In genomic region chr2:131134826-131135400, GRCm38 (mm10) we compare ENCODE assay signal across 10 mouse cellular contexts. TPM values are rescaled to one million over a fixed set of nuclear protein-coding genes. Genes with fewer than 3 reads are reported as not detected.
DNase-seq lines count a peak whose midpoint lies in the region; ATAC-seq lines count a peak whose summit lies in the region.
"Had no signal": no experiment of that assay in that cellular context is flagged by ENCODE, and none has a peak within 500 bp of the region (broad histone marks: within the 10 kb centered on the region; RNA-seq: fewer than 3 reads in every experiment).

No protein-coding gene starts in this region.

- H3K27me3 ChIP-seq in kidney, embryonic 15.5 days = no peaks in the 10 kb centered on the region
- H3K27me3 ChIP-seq: midbrain, embryonic 13.5 days had no signal

- H3K9me3 ChIP-seq in kidney, embryonic 15.5 days (replicated peaks) = no peaks in the 10 kb centered on the region
- H3K9me3 ChIP-seq: G1E; midbrain, embryonic 13.5 days had no signal

- H3K27ac ChIP-seq in kidney, embryonic 15.5 days = peak overlapping the region; percentile 70
- H3K27ac ChIP-seq: midbrain, embryonic 13.5 days had no signal

- peaks cover 60% of the 10 kb centered on the region for H3K36me3 ChIP-seq in kidney, embryonic 15.5 days
- H3K36me3 ChIP-seq: midbrain, embryonic 13.5 days had no signal

- peaks cover 30% of the 10 kb centered on the region for H3K4me1 ChIP-seq in kidney, embryonic 15.5 days
- H3K4me1 ChIP-seq: midbrain, embryonic 13.5 days had no signal

- no peak overlapping the region for H3K9ac ChIP-seq in kidney, embryonic 15.5 days

- no peak overlapping the region for H3K4me2 ChIP-seq in kidney, embryonic 15.5 days
- H3K4me2 ChIP-seq: midbrain, embryonic 13.5 days had no signal

- WGBS in kidney, embryonic 15.5 days = 82% methylated on average over 8 of the region's 8 CpGs

- no peak overlapping the region for H3K4me3 ChIP-seq in kidney, embryonic 15.5 days (replicated peaks)
- H3K4me3 ChIP-seq: midbrain, embryonic 13.5 days had no signal

- DNase-seq in kidney, adult 11 months = no peak
- DNase-seq in testis, postnatal 14 days (ENCODE audit: low spot score) = peak; percentile 2
- no peak for DNase-seq in testis, postnatal 10 days (ENCODE audit: low spot score)
- peak; percentile 12 for DNase-seq in heart, postnatal 4 days
- DNase-seq in urinary bladder, postnatal 4 days (ENCODE audit: low spot score in 2 of 2) = peak; percentile 12 to 56
- DNase-seq in thymus, postnatal 0 days (ENCODE audit: low spot score) = no peak

- ATAC-seq in kidney, embryonic 15.5 days (replicated peaks; ENCODE audit: low FRiP score) = no peak
- ATAC-seq: midbrain, embryonic 13.5 days had no signal

RNA-seq across cellular contexts. Expression of gene Gm11037, which starts 1.6 kb away (rescaled TPM):
- not detected in 2 replicates for polyA plus RNA-seq in kidney, embryonic 15.5 days (2015; fragmentation: Nextera tagmentation; extraction: Ambion mirVana)
- total RNA-seq in heart, postnatal 4 days (2021) = not detected
- polyA plus RNA-seq in thymus, postnatal 0 days (2015; fragmentation: Nextera tagmentation; extraction: Ambion mirVana) = not detected in 2 replicates
- total RNA-seq: G1E had no signal
- polyA plus RNA-seq: brain, embryonic 14.5 days; G1E; midbrain, embryonic 13.5 days had no signal

RNA-seq across cellular contexts. Expression of gene Hspa12b, which starts 7.8 kb away (rescaled TPM):
- polyA plus RNA-seq in kidney, embryonic 15.5 days (2015; fragmentation: Nextera tagmentation; extraction: Ambion mirVana) = 20.3 and 21.3 TPM in 2 replicates
- 10 to 100 TPM; 40.3 to 40.6 TPM for total RNA-seq in heart, postnatal 4 days (2021)
- polyA plus RNA-seq in thymus, postnatal 0 days (2015; fragmentation: Nextera tagmentation; extraction: Ambion mirVana) = 1.7 and 2.3 TPM in 2 replicates

RNA-seq across cellular contexts. Expression of gene 1700037H04Rik, which starts 25.0 kb away (rescaled TPM):
- 82.9 and 91.1 TPM in 2 replicates for polyA plus RNA-seq in kidney, embryonic 15.5 days (2015; fragmentation: Nextera tagmentation; extraction: Ambion mirVana)
- 10 to 100 TPM; 23.4 to 26.0 TPM for total RNA-seq in heart, postnatal 4 days (2021)
- 47.8 and 50.6 TPM in 2 replicates for polyA plus RNA-seq in thymus, postnatal 0 days (2015; fragmentation: Nextera tagmentation; extraction: Ambion mirVana)

RNA-seq across cellular contexts. Expression of gene Cenpb, which starts 45.0 kb away (rescaled TPM):
- 10.6 and 10.8 TPM in 2 replicates for polyA plus RNA-seq in kidney, embryonic 15.5 days (2015; fragmentation: Nextera tagmentation; extraction: Ambion mirVana)
- total RNA-seq in heart, postnatal 4 days (2021) = 10 to 100 TPM; 76.5 to 78.4 TPM
- polyA plus RNA-seq in thymus, postnatal 0 days (2015; fragmentation: Nextera tagmentation; extraction: Ambion mirVana) = 5.2 and 7.8 TPM in 2 replicates

RNA-seq across cellular contexts. Expression of gene Siglec1, which starts 48.3 kb away (rescaled TPM):
- 0.35 and 0.49 TPM in 2 replicates for polyA plus RNA-seq in kidney, embryonic 15.5 days (2015; fragmentation: Nextera tagmentation; extraction: Ambion mirVana)
- under 1 TPM; 0.52 to 0.79 TPM for total RNA-seq in heart, postnatal 4 days (2021)
- polyA plus RNA-seq in thymus, postnatal 0 days (2015; fragmentation: Nextera tagmentation; extraction: Ambion mirVana) = 0.56 and 0.63 TPM in 2 replicates
- polyA plus RNA-seq: G1E had no signal

Comparison
In these comparisons a context has a peak if more than half of its experiments do, and no peak if none do; other contexts are left out.
1. DNase-seq: peak in testis, postnatal 14 days (single experiment), heart, postnatal 4 days (single experiment) and urinary bladder, postnatal 4 days (2 of 2); none in kidney, adult 11 months (single experiment), testis, postnatal 10 days (single experiment) and thymus, postnatal 0 days (single experiment).